Mouse (Mus musculus): ENCODE measurements around the gene Ugt1a8. TPM values are rescaled to one million over a fixed set of nuclear protein-coding genes. Genes with fewer than 3 reads are reported as not detected.

Ugt1a8 gene
- polyA plus RNA-seq, 1 experiment from 2014 or later: not detected

Other genes starting within 250 kb of the Ugt1a8 start
- 32.9 and 33.9 TPM in 2 replicates for gene Dgkd, start 234.5 kb upstream of the Ugt1a8 start, polyA plus RNA-seq (2015; fragmentation: Nextera tagmentation; extraction: Ambion mirVana)
- 35.4 and 36.3 TPM in 2 replicates for gene Usp40, start 79.3 kb upstream of the Ugt1a8 start, polyA plus RNA-seq (2015; fragmentation: Nextera tagmentation; extraction: Ambion mirVana)
- gene Ugt1a10, start 32.4 kb upstream of the Ugt1a8 start, polyA plus RNA-seq (2015; fragmentation: Nextera tagmentation; extraction: Ambion mirVana): not detected in 2 replicates
- not detected in 2 replicates for gene Ugt1a9, start 17.0 kb upstream of the Ugt1a8 start, polyA plus RNA-seq (2015; fragmentation: Nextera tagmentation; extraction: Ambion mirVana)
- 2.3 TPM in 2 replicates for gene Ugt1a7c, start 7.2 kb downstream of the Ugt1a8 start, polyA plus RNA-seq (2015; fragmentation: Nextera tagmentation; extraction: Ambion mirVana)
- 0.43 and 0.94 TPM in 2 replicates for gene Ugt1a6b, start 15.4 kb downstream of the Ugt1a8 start, polyA plus RNA-seq (2015; fragmentation: Nextera tagmentation; extraction: Ambion mirVana)
- 3.7 and 3.9 TPM in 2 replicates for gene Ugt1a6a, start 47.0 kb downstream of the Ugt1a8 start, polyA plus RNA-seq (2015; fragmentation: Nextera tagmentation; extraction: Ambion mirVana)
- gene Ugt1a5, start 78.2 kb downstream of the Ugt1a8 start, polyA plus RNA-seq (2015; fragmentation: Nextera tagmentation; extraction: Ambion mirVana): not detected in 2 replicates
- gene Ugt1a2, start 112.8 kb downstream of the Ugt1a8 start, polyA plus RNA-seq (2015; fragmentation: Nextera tagmentation; extraction: Ambion mirVana): not detected in 2 replicates
- gene Dnajb3, start 118.0 kb downstream of the Ugt1a8 start, polyA plus RNA-seq (2015; fragmentation: Nextera tagmentation; extraction: Ambion mirVana): 4.1 and 6.5 TPM in 2 replicates
- not detected in 2 replicates for gene Ugt1a1, start 124.1 kb downstream of the Ugt1a8 start, polyA plus RNA-seq (2015; fragmentation: Nextera tagmentation; extraction: Ambion mirVana)
- gene Mroh2a, start 139.2 kb downstream of the Ugt1a8 start, polyA plus RNA-seq (2015; fragmentation: Nextera tagmentation; extraction: Ambion mirVana): 1.0 and 1.7 TPM in 2 replicates
- 184 and 186 TPM in 2 replicates for gene Hjurp, start 189.8 kb downstream of the Ugt1a8 start, polyA plus RNA-seq (2015; fragmentation: Nextera tagmentation; extraction: Ambion mirVana)
- gene Trpm8, start 189.8 kb downstream of the Ugt1a8 start, polyA plus RNA-seq (2015; fragmentation: Nextera tagmentation; extraction: Ambion mirVana): 0.04 TPM in 1 of 2 replicates, not detected in the other

Measured in lung, embryonic 16.5 days (tissue).